Mouse (Mus musculus): ENCODE measurements around the gene Bphl.

The Bphl gene

GRCm38 (mm10) chr13:34037172-34038055, at the start of gene Bphl:
Gene Bphl (plus strand): TSS chr13:34037597.
- DNase-seq (ENCODE audit: low read depth), result peak; percentile 95

- no peak for DNase-seq (ENCODE audit: low read depth)
Measured at GRCm38 (mm10) chr13:33989625-33990024, 47.8 kb upstream of the Bphl start.

- DNase-seq (ENCODE audit: low read depth), result peak; percentile 85
Measured at GRCm38 (mm10) chr13:33995197-33995596, 42.2 kb upstream of the Bphl start.

- peak; percentile 97 for DNase-seq (ENCODE audit: low read depth)
Measured at GRCm38 (mm10) chr13:34002058-34003006, 35.1 kb upstream of the Bphl start, which contains the start of the genes Ripk1 and Serpinb6a. Gene Ripk1 (plus strand): TSS chr13:34002363. Gene Serpinb6a (minus strand): TSS chr13:34002794.

- DNase-seq (ENCODE audit: low read depth), result no peak
Measured at GRCm38 (mm10) chr13:34003058-34003457, 34.3 kb upstream of the Bphl start.

GRCm38 (mm10) chr13:34007234-34007633, 30.2 kb upstream of the Bphl start:
- no peak for DNase-seq (ENCODE audit: low read depth)

GRCm38 (mm10) chr13:34016927-34017569, 20.3 kb upstream of the Bphl start:
- no peak for DNase-seq (ENCODE audit: low read depth)

- no peak for DNase-seq (ENCODE audit: low read depth)
Measured at GRCm38 (mm10) chr13:34018521-34018920, 18.9 kb upstream of the Bphl start.

- DNase-seq (ENCODE audit: low read depth), result no peak
Measured at GRCm38 (mm10) chr13:34021998-34022397, 15.4 kb upstream of the Bphl start.

- DNase-seq (ENCODE audit: low read depth), result no peak
Measured at GRCm38 (mm10) chr13:34032041-34032440, 5.4 kb upstream of the Bphl start.

- no peak for DNase-seq (ENCODE audit: low read depth)
Measured at GRCm38 (mm10) chr13:34035424-34035823, 2.0 kb upstream of the Bphl start.

- DNase-seq (ENCODE audit: low read depth), result no peak
Measured at GRCm38 (mm10) chr13:34036726-34037125, 671 bp upstream of the Bphl start.

GRCm38 (mm10) chr13:34038056-34038432, 647 bp downstream of the Bphl start:
- DNase-seq (ENCODE audit: low read depth), result no peak

GRCm38 (mm10) chr13:34038901-34039341, 1.5 kb downstream of the Bphl start:
- no peak for DNase-seq (ENCODE audit: low read depth)

- no peak for DNase-seq (ENCODE audit: low read depth)
Measured at GRCm38 (mm10) chr13:34040091-34040490, 2.7 kb downstream of the Bphl start.

GRCm38 (mm10) chr13:34043716-34044393, 6.5 kb downstream of the Bphl start:
- DNase-seq (ENCODE audit: low read depth), result no peak

GRCm38 (mm10) chr13:34045511-34046249, 8.3 kb downstream of the Bphl start:
- no peak for DNase-seq (ENCODE audit: low read depth)

GRCm38 (mm10) chr13:34046421-34047012, 9.1 kb downstream of the Bphl start:
- peak; percentile 85 for DNase-seq (ENCODE audit: low read depth)

- no peak for DNase-seq (ENCODE audit: low read depth)
Measured at GRCm38 (mm10) chr13:34047526-34047925, 10.1 kb downstream of the Bphl start.

- DNase-seq (ENCODE audit: low read depth), result no peak
Measured at GRCm38 (mm10) chr13:34050479-34050878, 13.1 kb downstream of the Bphl start.

All from induced T-regulatory cell, adult 2 months (primary cell).